Mouse (Mus musculus): Measurements from ENCODE around the gene Rnf5. TPM values are rescaled to one million over a fixed set of nuclear protein-coding genes. Genes with fewer than 3 reads are reported as not detected.

Gene Rnf5
- polyA plus RNA-seq, 1 experiment from 2014 or later = 104 TPM

DNA sequence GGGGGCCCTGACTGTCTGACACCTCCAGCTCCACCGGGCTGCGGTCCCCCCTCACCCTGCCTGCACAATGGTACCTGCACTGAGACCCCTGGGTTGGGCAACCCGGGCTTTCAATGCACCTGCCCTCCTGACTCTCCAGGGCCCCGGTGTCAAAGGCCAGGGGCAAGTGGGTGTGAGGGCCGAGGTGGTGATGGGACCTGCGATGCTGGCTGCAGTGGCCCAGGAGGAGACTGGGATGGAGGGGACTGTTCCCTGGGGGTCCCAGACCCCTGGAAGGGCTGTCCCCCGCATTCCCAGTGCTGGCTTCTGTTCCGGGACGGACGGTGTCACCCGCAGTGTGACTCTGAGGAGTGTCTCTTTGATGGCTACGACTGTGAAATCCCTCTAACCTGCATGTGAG is 21.0 kb downstream of the Rnf5 start:
- Histone ChIP-seq H3K9me3 (ENCODE audit: control insufficient read depth, low read depth, low read length) (no peaks in the 10 kb centered on the region), H3K9ac (replicated peaks; ENCODE audit: low read depth, low read length) (no peak overlapping the region), H3K4me3 (ENCODE audit: low read depth, low read length) (no peak overlapping the region), H3K27ac (ENCODE audit: low read length) (no peak overlapping the region), H3K36me3 (ENCODE audit: control insufficient read depth, insufficient read depth, low read length) (no peaks in the 10 kb centered on the region), H3K4me1 (ENCODE audit: control insufficient read depth, insufficient read depth, low read length) (peaks cover 5% of the 10 kb centered on the region; the same call in 1 of the 2 replicates), H3K4me2 (replicated peaks; ENCODE audit: low read depth, low read length) (no peak overlapping the region), H3K27me3 (ENCODE audit: control insufficient read depth, insufficient read depth, low read length) (no peaks in the 10 kb centered on the region)
- ATAC-seq (ENCODE audit: insufficient number of reproducible peaks, insufficient read depth, low FRiP score, low read depth) = no peak
- 75% methylated on average over 12 of the region's 12 CpGs for WGBS

- H3K4me1 ChIP-seq (ENCODE audit: control insufficient read depth, insufficient read depth, low read length) = peaks cover 4% of the 10 kb centered on the region; the same call in 1 of the 2 replicates
- no peaks in the 10 kb centered on the region for H3K9me3 ChIP-seq (ENCODE audit: control insufficient read depth, low read depth, low read length)
- H3K4me2 ChIP-seq (replicated peaks; ENCODE audit: low read depth, low read length) = no peak overlapping the region
- H3K36me3 ChIP-seq (ENCODE audit: control insufficient read depth, insufficient read depth, low read length) = no peaks in the 10 kb centered on the region
- no peak overlapping the region for H3K4me3 ChIP-seq (ENCODE audit: low read depth, low read length)
- H3K27me3 ChIP-seq (ENCODE audit: control insufficient read depth, insufficient read depth, low read length) = no peaks in the 10 kb centered on the region
- no peak overlapping the region for H3K27ac ChIP-seq (ENCODE audit: low read length)
- WGBS = 86% methylated on average over 3 of the region's 3 CpGs
- H3K9ac ChIP-seq (replicated peaks; ENCODE audit: low read depth, low read length) = no peak overlapping the region
- ATAC-seq (ENCODE audit: insufficient number of reproducible peaks, insufficient read depth, low FRiP score, low read depth) = no peak
Observed at GRCm38 (mm10) chr17:34578070-34578469, 25.4 kb downstream of the Rnf5 start.

GRCm38 (mm10) chr17:34576577-34576976 is 26.9 kb downstream of the Rnf5 start:
- ATAC-seq (ENCODE audit: insufficient number of reproducible peaks, insufficient read depth, low FRiP score, low read depth) = no peak

GRCm38 (mm10) chr17:34572361-34572760 is 31.1 kb downstream of the Rnf5 start:
- Histone ChIP-seq H3K4me3 (ENCODE audit: low read depth, low read length) (no peak overlapping the region), H3K9ac (replicated peaks; ENCODE audit: low read depth, low read length) (no peak overlapping the region), H3K27me3 (ENCODE audit: control insufficient read depth, insufficient read depth, low read length) (no peaks in the 10 kb centered on the region), H3K27ac (ENCODE audit: low read length) (no peak overlapping the region), H3K9me3 (ENCODE audit: control insufficient read depth, low read depth, low read length) (no peaks in the 10 kb centered on the region), H3K4me1 (ENCODE audit: control insufficient read depth, insufficient read depth, low read length) (peaks cover 4% of the 10 kb centered on the region; the same call in 1 of the 2 replicates), H3K4me2 (replicated peaks; ENCODE audit: low read depth, low read length) (no peak overlapping the region), H3K36me3 (ENCODE audit: control insufficient read depth, insufficient read depth, low read length) (no peaks in the 10 kb centered on the region)
- ATAC-seq (ENCODE audit: insufficient number of reproducible peaks, insufficient read depth, low FRiP score, low read depth) = no peak
- WGBS = 12% methylated on average over 15 of the region's 15 CpGs

More at GRCm38 (mm10) chr17:34576577-34576976, 26.9 kb downstream of the Rnf5 start:
- H3K9me3 ChIP-seq (ENCODE audit: control insufficient read depth, low read depth, low read length) = no peaks in the 10 kb centered on the region
- 59% methylated on average over 5 of the region's 5 CpGs for WGBS
- H3K27ac ChIP-seq (ENCODE audit: low read length) = no peak overlapping the region
- H3K27me3 ChIP-seq (ENCODE audit: control insufficient read depth, insufficient read depth, low read length) = no peaks in the 10 kb centered on the region
- no peaks in the 10 kb centered on the region for H3K36me3 ChIP-seq (ENCODE audit: control insufficient read depth, insufficient read depth, low read length)
- H3K4me2 ChIP-seq (replicated peaks; ENCODE audit: low read depth, low read length) = no peak overlapping the region
- no peak overlapping the region for H3K9ac ChIP-seq (replicated peaks; ENCODE audit: low read depth, low read length)
- H3K4me1 ChIP-seq (ENCODE audit: control insufficient read depth, insufficient read depth, low read length) = peaks cover 4% of the 10 kb centered on the region; the same call in 1 of the 2 replicates
- no peak overlapping the region for H3K4me3 ChIP-seq (ENCODE audit: low read depth, low read length)

- Histone ChIP-seq H3K36me3 (ENCODE audit: control insufficient read depth, insufficient read depth, low read length) (no peaks in the 10 kb centered on the region), H3K27ac (ENCODE audit: low read length) (no peak overlapping the region), H3K27me3 (ENCODE audit: control insufficient read depth, insufficient read depth, low read length) (no peaks in the 10 kb centered on the region), H3K9ac (replicated peaks; ENCODE audit: low read depth, low read length) (no peak overlapping the region), H3K4me3 (ENCODE audit: low read depth, low read length) (no peak overlapping the region), H3K4me2 (replicated peaks; ENCODE audit: low read depth, low read length) (no peak overlapping the region), H3K4me1 (ENCODE audit: control insufficient read depth, insufficient read depth, low read length) (peaks cover 4% of the 10 kb centered on the region; the same call in 1 of the 2 replicates), H3K9me3 (ENCODE audit: control insufficient read depth, low read depth, low read length) (no peaks in the 10 kb centered on the region)
- ATAC-seq (ENCODE audit: insufficient number of reproducible peaks, insufficient read depth, low FRiP score, low read depth) = no peak
- 21% methylated on average over 5 of the region's 5 CpGs for WGBS
Observed at GRCm38 (mm10) chr17:34571875-34572274, 31.6 kb downstream of the Rnf5 start.

GRCm38 (mm10) chr17:34569919-34570318 is 33.6 kb downstream of the Rnf5 start:
- H3K36me3 ChIP-seq (ENCODE audit: control insufficient read depth, insufficient read depth, low read length) = no peaks in the 10 kb centered on the region
- 72% methylated on average over 4 of the region's 4 CpGs for WGBS
- H3K4me2 ChIP-seq (replicated peaks; ENCODE audit: low read depth, low read length) = no peak overlapping the region
- no peaks in the 10 kb centered on the region for H3K4me1 ChIP-seq (ENCODE audit: control insufficient read depth, insufficient read depth, low read length)
- no peaks in the 10 kb centered on the region for H3K9me3 ChIP-seq (ENCODE audit: control insufficient read depth, low read depth, low read length)
- no peaks in the 10 kb centered on the region for H3K27me3 ChIP-seq (ENCODE audit: control insufficient read depth, insufficient read depth, low read length)
- ATAC-seq (ENCODE audit: insufficient number of reproducible peaks, insufficient read depth, low FRiP score, low read depth) = no peak
- no peak overlapping the region for H3K27ac ChIP-seq (ENCODE audit: low read length)
- H3K4me3 ChIP-seq (ENCODE audit: low read depth, low read length) = no peak overlapping the region
- H3K9ac ChIP-seq (replicated peaks; ENCODE audit: low read depth, low read length) = no peak overlapping the region

- Histone ChIP-seq H3K27ac (ENCODE audit: low read length) (no peak overlapping the region), H3K4me2 (replicated peaks; ENCODE audit: low read depth, low read length) (no peak overlapping the region), H3K9ac (replicated peaks; ENCODE audit: low read depth, low read length) (no peak overlapping the region), H3K4me3 (ENCODE audit: low read depth, low read length) (no peak overlapping the region), H3K27me3 (ENCODE audit: control insufficient read depth, insufficient read depth, low read length) (no peaks in the 10 kb centered on the region), H3K4me1 (ENCODE audit: control insufficient read depth, insufficient read depth, low read length) (peaks cover 5% of the 10 kb centered on the region; the same call in 1 of the 2 replicates), H3K36me3 (ENCODE audit: control insufficient read depth, insufficient read depth, low read length) (no peaks in the 10 kb centered on the region), H3K9me3 (ENCODE audit: control insufficient read depth, low read depth, low read length) (no peaks in the 10 kb centered on the region)
- no peak for ATAC-seq (ENCODE audit: insufficient number of reproducible peaks, insufficient read depth, low FRiP score, low read depth)
- WGBS = 77% methylated on average over 13 of the region's 13 CpGs
Observed at GRCm38 (mm10) chr17:34568421-34568820, 35.1 kb downstream of the Rnf5 start.

GRCm38 (mm10) chr17:34567311-34567710 is 36.2 kb downstream of the Rnf5 start:
- Histone ChIP-seq H3K27me3 (ENCODE audit: control insufficient read depth, insufficient read depth, low read length) (no peaks in the 10 kb centered on the region), H3K9me3 (ENCODE audit: control insufficient read depth, low read depth, low read length) (no peaks in the 10 kb centered on the region), H3K4me3 (ENCODE audit: low read depth, low read length) (no peak overlapping the region), H3K27ac (ENCODE audit: low read length) (no peak overlapping the region), H3K9ac (replicated peaks; ENCODE audit: low read depth, low read length) (no peak overlapping the region), H3K36me3 (ENCODE audit: control insufficient read depth, insufficient read depth, low read length) (no peaks in the 10 kb centered on the region), H3K4me2 (replicated peaks; ENCODE audit: low read depth, low read length) (no peak overlapping the region), H3K4me1 (ENCODE audit: control insufficient read depth, insufficient read depth, low read length) (peaks cover 5% of the 10 kb centered on the region; the same call in 1 of the 2 replicates)
- WGBS = 58% methylated on average over 9 of the region's 9 CpGs
- no peak for ATAC-seq (ENCODE audit: insufficient number of reproducible peaks, insufficient read depth, low FRiP score, low read depth)

GRCm38 (mm10) chr17:34564796-34565195 is 38.7 kb downstream of the Rnf5 start:
- Histone ChIP-seq H3K4me1 (ENCODE audit: control insufficient read depth, insufficient read depth, low read length) (peaks cover 5% of the 10 kb centered on the region; the same call in 1 of the 2 replicates), H3K27me3 (ENCODE audit: control insufficient read depth, insufficient read depth, low read length) (no peaks in the 10 kb centered on the region), H3K36me3 (ENCODE audit: control insufficient read depth, insufficient read depth, low read length) (no peaks in the 10 kb centered on the region), H3K9ac (replicated peaks; ENCODE audit: low read depth, low read length) (no peak overlapping the region), H3K4me3 (ENCODE audit: low read depth, low read length) (peak overlapping the region; percentile 2; the same call in 1 of the 2 replicates), H3K27ac (ENCODE audit: low read length) (peak overlapping the region; percentile 67; the same call in 1 of the 2 replicates), H3K4me2 (replicated peaks; ENCODE audit: low read depth, low read length) (peak overlapping the region; percentile 25; the same call in 1 of the 2 replicates), H3K9me3 (ENCODE audit: control insufficient read depth, low read depth, low read length) (no peaks in the 10 kb centered on the region)
- no peak for ATAC-seq (ENCODE audit: insufficient number of reproducible peaks, insufficient read depth, low FRiP score, low read depth)
- 30% methylated on average over 3 of the region's 3 CpGs for WGBS

All from stomach, embryonic 14.5 days (tissue).